Mouse (Mus musculus): ENCODE results near the gene Scn2a. TPM values are rescaled to one million over a fixed set of nuclear protein-coding genes. Genes with fewer than 3 reads are reported as not detected.
"Not testable (repeated sequence)": the region's sequence is repeated elsewhere in the genome, so short reads cannot be mapped to it uniquely, and the experiment has no call there.

Gene Scn2a
- polyA plus RNA-seq, 1 experiment from 2014 or later, result 0.94 TPM

- no peak overlapping the region for H3K9ac ChIP-seq
- no peaks in the 10 kb centered on the region for H3K36me3 ChIP-seq
- no peak for ATAC-seq (replicated peaks; ENCODE audit: insufficient number of reproducible peaks, insufficient read depth, low FRiP score, low read depth)
- H3K27ac ChIP-seq, result no peak overlapping the region
- no peak overlapping the region for H3K4me2 ChIP-seq
- no peak overlapping the region for H3K4me3 ChIP-seq
- no peaks in the 10 kb centered on the region for H3K27me3 ChIP-seq
- 89% methylated on average over 3 of the region's 3 CpGs for WGBS
- H3K9me3 ChIP-seq (replicated peaks), result no peaks in the 10 kb centered on the region
- H3K4me1 ChIP-seq (replicated peaks), result no peaks in the 10 kb centered on the region
Measured at GRCm38 (mm10) chr2:65701175-65701574, 80.6 kb downstream of the Scn2a start.

GRCm38 (mm10) chr2:65722219-65722800 lies 101.7 kb downstream of the Scn2a start:
- H3K36me3 ChIP-seq, result no peaks in the 10 kb centered on the region
- no peaks in the 10 kb centered on the region for H3K4me1 ChIP-seq (replicated peaks)
- no peak for ATAC-seq (replicated peaks; ENCODE audit: insufficient number of reproducible peaks, insufficient read depth, low FRiP score, low read depth)
- H3K9ac ChIP-seq, result no peak overlapping the region
- no peak overlapping the region for H3K4me3 ChIP-seq
- H3K9me3 ChIP-seq (replicated peaks), result no peaks in the 10 kb centered on the region
- H3K27me3 ChIP-seq, result no peaks in the 10 kb centered on the region
- no peak overlapping the region for H3K4me2 ChIP-seq
- 90% methylated on average over 6 of the region's 6 CpGs for WGBS
- no peak overlapping the region for H3K27ac ChIP-seq

GRCm38 (mm10) chr2:65745400-65745799 lies 124.8 kb downstream of the Scn2a start:
- no peaks in the 10 kb centered on the region for H3K4me1 ChIP-seq (replicated peaks)
- WGBS, result 74% methylated on average over 5 of the region's 5 CpGs
- ATAC-seq (replicated peaks; ENCODE audit: insufficient number of reproducible peaks, insufficient read depth, low FRiP score, low read depth), result no peak
- H3K36me3 ChIP-seq, result no peaks in the 10 kb centered on the region
- no peaks in the 10 kb centered on the region for H3K27me3 ChIP-seq
- H3K9me3 ChIP-seq (replicated peaks), result no peaks in the 10 kb centered on the region
- no peak overlapping the region for H3K4me2 ChIP-seq
- no peak overlapping the region for H3K4me3 ChIP-seq
- no peak overlapping the region for H3K9ac ChIP-seq
- H3K27ac ChIP-seq, result no peak overlapping the region

- H3K4me3 ChIP-seq, result no peak overlapping the region
- H3K4me1 ChIP-seq (replicated peaks), result no peaks in the 10 kb centered on the region
- 68% methylated on average over 7 of the region's 7 CpGs for WGBS
- no peak overlapping the region for H3K9ac ChIP-seq
- H3K9me3 ChIP-seq (replicated peaks), result no peaks in the 10 kb centered on the region
- H3K36me3 ChIP-seq, result no peaks in the 10 kb centered on the region
- no peak overlapping the region for H3K4me2 ChIP-seq
- no peak overlapping the region for H3K27ac ChIP-seq
- H3K27me3 ChIP-seq, result no peaks in the 10 kb centered on the region
- no peak for ATAC-seq (replicated peaks; ENCODE audit: insufficient number of reproducible peaks, insufficient read depth, low FRiP score, low read depth)
Measured at GRCm38 (mm10) chr2:65782442-65782841, 161.9 kb downstream of the Scn2a start.

- H3K9me3 ChIP-seq (replicated peaks), result no peaks in the 10 kb centered on the region
- H3K4me2 ChIP-seq, result no peak overlapping the region
- H3K36me3 ChIP-seq, result no peaks in the 10 kb centered on the region
- ATAC-seq (replicated peaks; ENCODE audit: insufficient number of reproducible peaks, insufficient read depth, low FRiP score, low read depth), result no peak
- 60% methylated on average over 2 of the region's 2 CpGs for WGBS
- no peak overlapping the region for H3K4me3 ChIP-seq
- H3K27ac ChIP-seq, result no peak overlapping the region
- no peaks in the 10 kb centered on the region for H3K27me3 ChIP-seq
- no peak overlapping the region for H3K9ac ChIP-seq
- H3K4me1 ChIP-seq (replicated peaks), result no peaks in the 10 kb centered on the region
Measured at GRCm38 (mm10) chr2:65783392-65783791, 162.8 kb downstream of the Scn2a start.

GRCm38 (mm10) chr2:65792516-65792915 lies 171.9 kb downstream of the Scn2a start:
- H3K27ac ChIP-seq, result no peak overlapping the region
- H3K9ac ChIP-seq, result no peak overlapping the region
- no peaks in the 10 kb centered on the region for H3K36me3 ChIP-seq
- peak overlapping the region; percentile 27; the same call in 1 of the 2 replicates for H3K4me2 ChIP-seq
- 28% methylated on average over 3 of the region's 3 CpGs for WGBS
- no peaks in the 10 kb centered on the region for H3K27me3 ChIP-seq
- ATAC-seq (replicated peaks; ENCODE audit: insufficient number of reproducible peaks, insufficient read depth, low FRiP score, low read depth), result no peak
- no peak overlapping the region for H3K4me3 ChIP-seq
- peaks cover 11% of the 10 kb centered on the region for H3K9me3 ChIP-seq (replicated peaks)
- H3K4me1 ChIP-seq (replicated peaks), result no peaks in the 10 kb centered on the region

- Histone ChIP-seq H3K27me3 (no peaks in the 10 kb centered on the region), H3K4me1 (replicated peaks) (no peaks in the 10 kb centered on the region), H3K9ac (no peak overlapping the region), H3K36me3 (no peaks in the 10 kb centered on the region), H3K4me3 (no peak overlapping the region), H3K9me3 (replicated peaks) (peaks cover 11% of the 10 kb centered on the region), H3K4me2 (no peak overlapping the region), H3K27ac (no peak overlapping the region)
- ATAC-seq (replicated peaks; ENCODE audit: insufficient number of reproducible peaks, insufficient read depth, low FRiP score, low read depth), result no peak
- 82% methylated on average over 2 of the region's 2 CpGs for WGBS
Measured at GRCm38 (mm10) chr2:65793593-65793992, 173.0 kb downstream of the Scn2a start.

GRCm38 (mm10) chr2:65801054-65801709 lies 180.6 kb downstream of the Scn2a start:
- Histone ChIP-seq H3K27ac (no peak overlapping the region), H3K9ac (no peak overlapping the region), H3K36me3 (no peaks in the 10 kb centered on the region), H3K9me3 (replicated peaks) (peaks cover 8% of the 10 kb centered on the region; the same call in 1 of the 2 replicates), H3K4me2 (no peak overlapping the region), H3K4me3 (no peak overlapping the region), H3K4me1 (replicated peaks) (no peaks in the 10 kb centered on the region), H3K27me3 (no peaks in the 10 kb centered on the region)
- 52% methylated on average over 1 of the region's 1 CpGs for WGBS
- ATAC-seq (replicated peaks; ENCODE audit: insufficient number of reproducible peaks, insufficient read depth, low FRiP score, low read depth), result no peak

- no peaks in the 10 kb centered on the region for H3K9me3 ChIP-seq (replicated peaks)
- H3K27ac ChIP-seq, result no peak overlapping the region
- no peak overlapping the region for H3K4me2 ChIP-seq
- no peak overlapping the region for H3K9ac ChIP-seq
- no peak for ATAC-seq (replicated peaks; ENCODE audit: insufficient number of reproducible peaks, insufficient read depth, low FRiP score, low read depth)
- no peaks in the 10 kb centered on the region for H3K27me3 ChIP-seq
- H3K4me3 ChIP-seq, result no peak overlapping the region
- WGBS, result 88% methylated on average over 6 of the region's 6 CpGs
- no peaks in the 10 kb centered on the region for H3K4me1 ChIP-seq (replicated peaks)
- no peaks in the 10 kb centered on the region for H3K36me3 ChIP-seq
Measured at GRCm38 (mm10) chr2:65806556-65806955, 186.0 kb downstream of the Scn2a start.

GRCm38 (mm10) chr2:65811203-65811602 lies 190.6 kb downstream of the Scn2a start:
- H3K9ac ChIP-seq; H3K27ac ChIP-seq; H3K4me3 ChIP-seq; H3K4me2 ChIP-seq; H3K4me1 ChIP-seq (replicated peaks); H3K36me3 ChIP-seq; ATAC-seq (replicated peaks; ENCODE audit: insufficient number of reproducible peaks, insufficient read depth, low FRiP score, low read depth); H3K9me3 ChIP-seq (replicated peaks); H3K27me3 ChIP-seq: not testable (repeated sequence)
- 88% methylated on average over 6 of the region's 6 CpGs for WGBS

Measured in heart, embryonic 15.5 days (tissue).